Mouse (Mus musculus) small intestine, adult 2 months (tissue): ENCODE results near the gene Slc19a1.

Experiments used
- CTCF ChIP-seq: fragments of 200-500 bp; IDR thresholded peaks from 2 replicates; pipeline ENCODE4 v1.5.1; 2012; ENCODE audit warnings: low read depth, mild to moderate bottlenecking, control low read depth, inconsistent platforms, low read length, moderate library complexity, mixed read lengths; ENCODE audit not compliant: insufficient replicate concordance, insufficient read length; ENCODE audit errors: extremely low read depth
- POLR2A ChIP-seq: fragments of 200-500 bp; IDR thresholded peaks from 2 replicates; pipeline ENCODE4 v1.6.1; 2012; ENCODE audit warnings: low read depth, mild to moderate bottlenecking, control low read depth, inconsistent platforms, low read length, moderate library complexity

- TF ChIP-seq POLR2A (no peak), CTCF (no peak)
Observed at GRCm38 (mm10) chr10:77022301-77023130, 9.5 kb upstream of the Slc19a1 start.
